Mouse (Mus musculus): ENCODE data around the gene Olfr785. TPM values are rescaled to one million over a fixed set of nuclear protein-coding genes. Genes with fewer than 3 reads are reported as not detected.
"Not testable (repeated sequence)": the region's sequence is repeated elsewhere in the genome, so short reads cannot be mapped to it uniquely, and the experiment has no call there.

Gene Olfr785
- not detected in 2 replicates for polyA plus RNA-seq (2016; fragmentation: Nextera tagmentation; extraction: Ambion mirVana)

GRCm38 (mm10) chr10:129405126-129405525 lies at the start of gene Olfr785:
Olfr785 (plus strand) TSS chr10:129405426.
- WGBS (ENCODE audit: insufficient replicate concordance), result 41% methylated on average over 2 of the region's 2 CpGs
- no peaks in the 10 kb centered on the region for H3K27me3 ChIP-seq (replicated peaks)
- no peak within 1 kb of the TSS for H3K4me3 ChIP-seq
- H3K27ac ChIP-seq, result no peak within 1 kb of the TSS
- no peaks in the 10 kb centered on the region for H3K36me3 ChIP-seq
- no peaks in the 10 kb centered on the region for H3K4me1 ChIP-seq
- 0 out of 2 replicates have a peak, but pooled peaks cover 12% of the 10 kb centered on the region for H3K9me3 ChIP-seq (replicated peaks)
- H3K9ac ChIP-seq, result no peak within 1 kb of the TSS
- H3K4me2 ChIP-seq, result no peak within 1 kb of the TSS
- ATAC-seq, result no peak

GRCm38 (mm10) chr10:129356496-129356895 lies 48.7 kb upstream of the Olfr785 start:
- not testable (repeated sequence) for H3K36me3 ChIP-seq; H3K4me3 ChIP-seq; H3K4me2 ChIP-seq; H3K4me1 ChIP-seq; H3K27me3 ChIP-seq (replicated peaks); ATAC-seq; H3K9ac ChIP-seq; H3K27ac ChIP-seq
- 67% methylated on average over 4 of the region's 4 CpGs for WGBS (ENCODE audit: insufficient replicate concordance)
- peaks cover 12% of the 10 kb centered on the region; the same call in 1 of the 2 replicates for H3K9me3 ChIP-seq (replicated peaks)

DNA sequence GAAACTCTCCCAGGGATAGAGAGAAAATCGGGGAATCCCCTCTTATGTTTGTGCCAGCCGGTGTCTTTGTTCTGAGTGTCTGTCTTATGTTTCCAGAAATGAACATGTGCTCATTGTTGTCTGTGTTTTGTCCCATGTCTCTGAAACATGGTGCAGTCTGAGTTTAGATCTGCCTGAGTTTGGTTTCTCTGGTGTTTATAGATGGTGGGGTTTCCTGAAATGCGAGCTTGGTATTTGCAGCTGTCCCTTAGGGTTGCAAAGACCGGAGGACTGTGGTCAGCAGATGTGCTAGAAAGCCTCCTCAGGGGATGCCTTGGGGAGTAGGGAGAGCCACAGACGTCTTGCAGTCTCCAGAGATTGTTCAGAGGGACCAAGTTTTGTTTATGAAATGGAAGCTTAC lies 47.9 kb upstream of the Olfr785 start:
- WGBS (ENCODE audit: insufficient replicate concordance), result 59% methylated on average over 5 of the region's 5 CpGs
- H3K36me3 ChIP-seq, result no peaks in the 10 kb centered on the region
- no peak overlapping the region for H3K4me3 ChIP-seq
- peaks cover 12% of the 10 kb centered on the region; the same call in 1 of the 2 replicates for H3K9me3 ChIP-seq (replicated peaks)
- no peak overlapping the region for H3K9ac ChIP-seq
- no peaks in the 10 kb centered on the region for H3K27me3 ChIP-seq (replicated peaks)
- no peaks in the 10 kb centered on the region for H3K4me1 ChIP-seq
- no peak overlapping the region for H3K4me2 ChIP-seq
- ATAC-seq, result no peak
- no peak overlapping the region for H3K27ac ChIP-seq

- not testable (repeated sequence) for H3K9ac ChIP-seq; H3K36me3 ChIP-seq; H3K4me2 ChIP-seq; ATAC-seq; H3K27me3 ChIP-seq (replicated peaks); H3K4me1 ChIP-seq; H3K27ac ChIP-seq; H3K9me3 ChIP-seq (replicated peaks); H3K4me3 ChIP-seq
- WGBS (ENCODE audit: insufficient replicate concordance), result 70% methylated on average over 5 of the region's 5 CpGs
Measured at GRCm38 (mm10) chr10:129374051-129374450, 31.2 kb upstream of the Olfr785 start.

GRCm38 (mm10) chr10:129383783-129384182 lies 21.4 kb upstream of the Olfr785 start, which contains the start of gene Olfr784:
Olfr784 (plus strand) TSS chr10:129384083.
- H3K9me3 ChIP-seq (replicated peaks), result no peaks in the 10 kb centered on the region
- no peak within 1 kb of the TSS for H3K27ac ChIP-seq
- no peak within 1 kb of the TSS for H3K4me3 ChIP-seq
- no peaks in the 10 kb centered on the region for H3K27me3 ChIP-seq (replicated peaks)
- H3K4me1 ChIP-seq, result no peaks in the 10 kb centered on the region
- no peak within 1 kb of the TSS for H3K4me2 ChIP-seq
- H3K9ac ChIP-seq, result no peak within 1 kb of the TSS
- no peak for ATAC-seq
- H3K36me3 ChIP-seq, result no peaks in the 10 kb centered on the region

- Histone ChIP-seq H3K9ac (no peak overlapping the region), H3K4me1 (no peaks in the 10 kb centered on the region), H3K9me3 (replicated peaks) (0 out of 2 replicates have a peak, but pooled peaks cover 16% of the 10 kb centered on the region), H3K27me3 (replicated peaks) (no peaks in the 10 kb centered on the region), H3K4me2 (no peak overlapping the region), H3K4me3 (no peak overlapping the region), H3K36me3 (no peaks in the 10 kb centered on the region), H3K27ac (no peak overlapping the region)
- ATAC-seq, result no peak
- WGBS (ENCODE audit: insufficient replicate concordance), result 25% methylated on average over 5 of the region's 5 CpGs
Measured at GRCm38 (mm10) chr10:129400892-129401291, 4.3 kb upstream of the Olfr785 start.

- no peaks in the 10 kb centered on the region for H3K36me3 ChIP-seq
- H3K4me3 ChIP-seq, result no peak within 1 kb of the TSS
- no peaks in the 10 kb centered on the region for H3K4me1 ChIP-seq
- no peak within 1 kb of the TSS for H3K27ac ChIP-seq
- H3K4me2 ChIP-seq, result no peak within 1 kb of the TSS
- no peaks in the 10 kb centered on the region for H3K27me3 ChIP-seq (replicated peaks)
- H3K9me3 ChIP-seq (replicated peaks), result no peaks in the 10 kb centered on the region
- ATAC-seq, result no peak
- H3K9ac ChIP-seq, result no peak within 1 kb of the TSS
Measured at GRCm38 (mm10) chr10:129427006-129427405, 21.8 kb downstream of the Olfr785 start, which contains the start of gene Olfr786. Olfr786 (plus strand) TSS chr10:129427306.

Other genes with a start within 250 kb of the Olfr785 start
- gene Olfr771, start 240.7 kb upstream of the Olfr785 start, polyA plus RNA-seq (2016; fragmentation: Nextera tagmentation; extraction: Ambion mirVana), result not detected in 2 replicates
- not detected in 2 replicates for gene Olfr772, start 227.5 kb upstream of the Olfr785 start, polyA plus RNA-seq (2016; fragmentation: Nextera tagmentation; extraction: Ambion mirVana)
- gene Olfr773, start 218.0 kb upstream of the Olfr785 start, polyA plus RNA-seq (2016; fragmentation: Nextera tagmentation; extraction: Ambion mirVana), result not detected in 2 replicates
- gene Olfr774, start 169.2 kb upstream of the Olfr785 start, polyA plus RNA-seq (2016; fragmentation: Nextera tagmentation; extraction: Ambion mirVana), result not detected in 2 replicates
- gene Olfr775, start 157.0 kb upstream of the Olfr785 start, polyA plus RNA-seq (2016; fragmentation: Nextera tagmentation; extraction: Ambion mirVana), result not detected in 2 replicates
- gene Olfr776, start 146.3 kb upstream of the Olfr785 start, polyA plus RNA-seq (2016; fragmentation: Nextera tagmentation; extraction: Ambion mirVana), result not detected in 2 replicates
- gene Olfr777, start 133.9 kb upstream of the Olfr785 start, polyA plus RNA-seq (2016; fragmentation: Nextera tagmentation; extraction: Ambion mirVana), result not detected in 2 replicates
- not detected in 2 replicates for gene Olfr780, start 87.3 kb upstream of the Olfr785 start, polyA plus RNA-seq (2016; fragmentation: Nextera tagmentation; extraction: Ambion mirVana)
- gene Olfr781, start 76.6 kb upstream of the Olfr785 start, polyA plus RNA-seq (2016; fragmentation: Nextera tagmentation; extraction: Ambion mirVana), result not detected in 2 replicates
- gene Olfr782, start 56.6 kb upstream of the Olfr785 start, polyA plus RNA-seq (2016; fragmentation: Nextera tagmentation; extraction: Ambion mirVana), result not detected in 2 replicates
- gene Olfr784, start 21.3 kb upstream of the Olfr785 start, polyA plus RNA-seq (2016; fragmentation: Nextera tagmentation; extraction: Ambion mirVana), result not detected in 2 replicates
- not detected in 2 replicates for gene Olfr786, start 21.9 kb downstream of the Olfr785 start, polyA plus RNA-seq (2016; fragmentation: Nextera tagmentation; extraction: Ambion mirVana)
- not detected in 2 replicates for gene Olfr787, start 56.4 kb downstream of the Olfr785 start, polyA plus RNA-seq (2016; fragmentation: Nextera tagmentation; extraction: Ambion mirVana)
- gene Olfr788, start 65.6 kb downstream of the Olfr785 start, polyA plus RNA-seq (2016; fragmentation: Nextera tagmentation; extraction: Ambion mirVana), result not detected in 2 replicates
- gene Olfr789, start 79.3 kb downstream of the Olfr785 start, polyA plus RNA-seq (2016; fragmentation: Nextera tagmentation; extraction: Ambion mirVana), result not detected in 2 replicates
- gene Olfr790, start 93.1 kb downstream of the Olfr785 start, polyA plus RNA-seq (2016; fragmentation: Nextera tagmentation; extraction: Ambion mirVana), result not detected in 2 replicates
- not detected in 2 replicates for gene Olfr791, start 116.4 kb downstream of the Olfr785 start, polyA plus RNA-seq (2016; fragmentation: Nextera tagmentation; extraction: Ambion mirVana)
- gene Olfr792, start 133.7 kb downstream of the Olfr785 start, polyA plus RNA-seq (2016; fragmentation: Nextera tagmentation; extraction: Ambion mirVana), result not detected in 2 replicates
- gene Olfr794, start 162.2 kb downstream of the Olfr785 start, polyA plus RNA-seq (2016; fragmentation: Nextera tagmentation; extraction: Ambion mirVana), result not detected in 2 replicates
- not detected in 2 replicates for gene Olfr796, start 207.1 kb downstream of the Olfr785 start, polyA plus RNA-seq (2016; fragmentation: Nextera tagmentation; extraction: Ambion mirVana)
- not detected in 2 replicates for gene Olfr798, start 222.5 kb downstream of the Olfr785 start, polyA plus RNA-seq (2016; fragmentation: Nextera tagmentation; extraction: Ambion mirVana)
- gene Olfr799, start 232.1 kb downstream of the Olfr785 start, polyA plus RNA-seq (2016; fragmentation: Nextera tagmentation; extraction: Ambion mirVana), result not detected in 2 replicates

All from liver, embryonic 12.5 days (tissue).